Comparison of ENCODE assay signal across 37 mouse cellular contexts in genomic region chr1:87456425-87456824, GRCm38 (mm10). TPM values are rescaled to one million over a fixed set of nuclear protein-coding genes. Genes with fewer than 3 reads are reported as not detected.
"Had no signal": no experiment of that assay in that cellular context is flagged by ENCODE, and none has a peak within 500 bp of the region (broad histone marks: within the 10 kb centered on the region; RNA-seq: fewer than 3 reads in every experiment).

No protein-coding gene starts in this region.

- DNase-seq: cerebellum, adult 8-10 months; cerebellum, adult 9-10 months; cerebellum, adult 9-11 months; cerebellum, postnatal 10 days; cerebellum, postnatal 14 days; cerebellum, postnatal 25 days; cerebellum, postnatal 36 days; embryo, embryonic 11 days; forebrain, postnatal 0 days; gastrocnemius, adult 2 months; gastrocnemius, postnatal 10 days; gastrocnemius, postnatal 14 days; gastrocnemius, postnatal 25 days; gastrocnemius, postnatal 36 days; heart, adult 18-20 months; heart, adult 2 months had no signal

- H3K4me2 ChIP-seq: embryonic facial prominence, embryonic 12.5 days; embryonic facial prominence, embryonic 13.5 days; embryonic facial prominence, embryonic 15.5 days; forebrain, embryonic 12.5 days; forebrain, embryonic 13.5 days; forebrain, embryonic 15.5 days had no signal

- H3K4me3 ChIP-seq: embryonic facial prominence, embryonic 10.5 days; embryonic facial prominence, embryonic 12.5 days; embryonic facial prominence, embryonic 13.5 days; embryonic facial prominence, embryonic 15.5 days; erythroblast, embryonic 14.5 days; forebrain, embryonic 10.5 days; forebrain, embryonic 12.5 days; forebrain, embryonic 13.5 days; forebrain, embryonic 15.5 days; gastrocnemius, adult 2 months; heart, adult 2 months had no signal

- ATAC-seq: forebrain, embryonic 13.5 days; forebrain, embryonic 14.5 days; forebrain, embryonic 15.5 days; forebrain, embryonic 16.5 days; forebrain, postnatal 0 days had no signal

- H3K27me3 ChIP-seq: embryonic facial prominence, embryonic 12.5 days; embryonic facial prominence, embryonic 13.5 days; embryonic facial prominence, embryonic 15.5 days; forebrain, embryonic 12.5 days; forebrain, embryonic 13.5 days; forebrain, embryonic 15.5 days had no signal

- H3K36me3 ChIP-seq: embryonic facial prominence, embryonic 12.5 days; forebrain, embryonic 10.5 days; forebrain, embryonic 12.5 days; forebrain, embryonic 15.5 days had no signal

RNA-seq across cellular contexts. Expression of gene Snorc, which starts 13.6 kb away (rescaled TPM):
- total RNA-seq: common myeloid progenitor, adult 5-6 weeks; forebrain, postnatal 0 days; gastrocnemius, adult 18-20 months; gastrocnemius, adult 2 months; gastrocnemius, adult 8-10 months; gastrocnemius, postnatal 10 days; gastrocnemius, postnatal 14 days; gastrocnemius, postnatal 25 days; gastrocnemius, postnatal 36 days; gastrocnemius, postnatal 4 days; granulocyte monocyte progenitor cell, adult 5-6 weeks; heart, adult 18-20 months; heart, adult 2 months; heart, adult 8-10 months had no signal
- polyA plus RNA-seq: embryonic facial prominence, embryonic 10.5 days; embryonic facial prominence, embryonic 11.5 days; erythroblast, embryonic 14.5 days; forebrain, embryonic 10.5 days; forebrain, embryonic 11.5 days; forebrain, embryonic 12.5 days; forebrain, embryonic 13.5 days; forebrain, embryonic 14.5 days; forebrain, embryonic 15.5 days; forebrain, embryonic 16.5 days; gonadal fat pad, adult 2 months had no signal

RNA-seq across cellular contexts. Expression of gene Neu2, which starts 53.3 kb away (rescaled TPM):
- total RNA-seq: common myeloid progenitor, adult 5-6 weeks; granulocyte monocyte progenitor cell, adult 5-6 weeks; heart, adult 18-20 months; heart, adult 2 months; heart, adult 8-10 months had no signal
- polyA plus RNA-seq: embryonic facial prominence, embryonic 10.5 days; embryonic facial prominence, embryonic 11.5 days; embryonic facial prominence, embryonic 12.5 days; embryonic facial prominence, embryonic 13.5 days; embryonic facial prominence, embryonic 14.5 days; erythroblast, embryonic 14.5 days; forebrain, embryonic 10.5 days; forebrain, embryonic 11.5 days; forebrain, embryonic 12.5 days; forebrain, embryonic 13.5 days had no signal
